Mouse (Mus musculus): ENCODE measurements around the gene Sptlc3.

Gene Sptlc3

GRCm38 (mm10) chr2:139493836-139494235 lies at the start of gene Sptlc3:
Gene Sptlc3 (plus strand): TSS chr2:139493913.
- DNase-seq (ENCODE audit: low spot score) = no peak

- DNase-seq (ENCODE audit: low spot score) = no peak
Measured at GRCm38 (mm10) chr2:139467726-139468125, 26.0 kb upstream of the Sptlc3 start.

- peak; percentile 10 for DNase-seq (ENCODE audit: low spot score)
Measured at GRCm38 (mm10) chr2:139488708-139489107, 5.0 kb upstream of the Sptlc3 start.

GRCm38 (mm10) chr2:139494629-139495028 lies 916 bp downstream of the Sptlc3 start:
- peak; percentile 10 for DNase-seq (ENCODE audit: low spot score)

- no peak for DNase-seq (ENCODE audit: low spot score)
Measured at GRCm38 (mm10) chr2:139561966-139562505, 68.3 kb downstream of the Sptlc3 start.

GRCm38 (mm10) chr2:139579280-139579679 lies 85.6 kb downstream of the Sptlc3 start:
- no peak for DNase-seq (ENCODE audit: low spot score)

GRCm38 (mm10) chr2:139582766-139583165 lies 89.1 kb downstream of the Sptlc3 start:
- peak; percentile 40 for DNase-seq (ENCODE audit: low spot score)

GRCm38 (mm10) chr2:139587660-139588200 lies 94.0 kb downstream of the Sptlc3 start:
- no peak for DNase-seq (ENCODE audit: low spot score)

- peak; percentile 74 for DNase-seq (ENCODE audit: low spot score)
Measured at GRCm38 (mm10) chr2:139589905-139590304, 96.2 kb downstream of the Sptlc3 start.

- DNase-seq (ENCODE audit: low spot score) = peak; percentile 86
Measured at GRCm38 (mm10) chr2:139590888-139591698, 97.4 kb downstream of the Sptlc3 start.

GRCm38 (mm10) chr2:139592109-139592508 lies 98.4 kb downstream of the Sptlc3 start:
- peak; percentile 9 for DNase-seq (ENCODE audit: low spot score)

- no peak for DNase-seq (ENCODE audit: low spot score)
Measured at GRCm38 (mm10) chr2:139597229-139597628, 103.5 kb downstream of the Sptlc3 start.

- DNase-seq (ENCODE audit: low spot score) = no peak
Measured at GRCm38 (mm10) chr2:139601543-139602194, 108.0 kb downstream of the Sptlc3 start.

GRCm38 (mm10) chr2:139608167-139608566 lies 114.5 kb downstream of the Sptlc3 start:
- peak; percentile 76 for DNase-seq (ENCODE audit: low spot score)

- DNase-seq (ENCODE audit: low spot score) = peak; percentile 87
Measured at GRCm38 (mm10) chr2:139608810-139609209, 115.1 kb downstream of the Sptlc3 start.

GRCm38 (mm10) chr2:139609231-139609630 lies 115.5 kb downstream of the Sptlc3 start:
- no peak for DNase-seq (ENCODE audit: low spot score)

- DNase-seq (ENCODE audit: low spot score) = peak; percentile 65
Measured at GRCm38 (mm10) chr2:139609662-139610291, 116.1 kb downstream of the Sptlc3 start.

- no peak for DNase-seq (ENCODE audit: low spot score)
Measured at GRCm38 (mm10) chr2:139612410-139613107, 118.8 kb downstream of the Sptlc3 start.

- no peak for DNase-seq (ENCODE audit: low spot score)
Measured at GRCm38 (mm10) chr2:139626496-139626895, 132.8 kb downstream of the Sptlc3 start.

GRCm38 (mm10) chr2:139628731-139629130 lies 135.0 kb downstream of the Sptlc3 start:
- no peak for DNase-seq (ENCODE audit: low spot score)

- DNase-seq (ENCODE audit: low spot score) = no peak
Measured at GRCm38 (mm10) chr2:139629653-139630052, 135.9 kb downstream of the Sptlc3 start.

- DNase-seq (ENCODE audit: low spot score) = no peak
Measured at GRCm38 (mm10) chr2:139634506-139634905, 140.8 kb downstream of the Sptlc3 start.
